Mouse (Mus musculus) embryonic facial prominence, embryonic 11.5 days (tissue): ENCODE data around the gene Ell3. TPM values are rescaled to one million over a fixed set of nuclear protein-coding genes. Genes with fewer than 3 reads are reported as not detected.
"Not testable (repeated sequence)": the region's sequence is repeated elsewhere in the genome, so short reads cannot be mapped to it uniquely, and the experiment has no call there.

Experiments
- ATAC-seq: fragments of 200-750 bp; cut with Nextera tagmentation; replicated peaks from 2 replicates; pipeline ENCODE4 v1.8.0; 2017; ENCODE audit warnings: low read depth; ENCODE audit not compliant: insufficient number of reproducible peaks, low FRiP score, low TSS enrichment
- DNase-seq: peaks from one replicate; pipeline ENCODE4 v3.0.0-alpha.2; 2015; ENCODE audit warnings: low spot score
- H3K27ac ChIP-seq: fragments of 300-500 bp; sonication (generic); replicated peaks from 2 replicates; pipeline ENCODE4 v1.5.1; 2014; ENCODE audit warnings: mild to moderate bottlenecking, low read depth, low read length, control low read depth
- H3K27me3 ChIP-seq: fragments of 300-500 bp; sonication (generic); 2 replicates; pipeline ENCODE4 v1.6.1; 2014; ENCODE audit warnings: mild to moderate bottlenecking, low read length, moderate library complexity, mixed read lengths; ENCODE audit not compliant: control insufficient read depth, insufficient read depth
- H3K36me3 ChIP-seq: fragments of 300-500 bp; sonication (generic); replicated peaks from 2 replicates; pipeline ENCODE4 v1.6.1; 2014; ENCODE audit warnings: low read depth, mild to moderate bottlenecking, low read length, moderate library complexity, mixed read lengths; ENCODE audit not compliant: control insufficient read depth, insufficient read depth
- H3K4me1 ChIP-seq: fragments of 300-500 bp; sonication (generic); 2 replicates; pipeline ENCODE4 v1.6.1; 2014; ENCODE audit warnings: low read length, mixed read lengths; ENCODE audit not compliant: control insufficient read depth, insufficient read depth
- H3K4me2 ChIP-seq: fragments of 300-500 bp; sonication (generic); 2 replicates; pipeline ENCODE4 v1.6.1; 2014; ENCODE audit warnings: low read depth, mild to moderate bottlenecking, control low read depth, low read length, moderate library complexity
- H3K4me3 ChIP-seq: fragments of 300-500 bp; sonication (generic); 2 replicates; pipeline ENCODE4 v1.5.1; 2014; ENCODE audit warnings: low read depth, low read length, control low read depth
- H3K9ac ChIP-seq: fragments of 300-500 bp; sonication (generic); replicated peaks from 2 replicates; pipeline ENCODE4 v1.6.1; 2014; ENCODE audit warnings: mild to moderate bottlenecking, control low read depth, low read length
- H3K9me3 ChIP-seq: fragments of 300-500 bp; sonication (generic); replicated peaks from 2 replicates; pipeline ENCODE4 v1.6.1; 2016; ENCODE audit warnings: mild to moderate bottlenecking, low read length, inconsistent platforms, mixed read lengths; ENCODE audit not compliant: control insufficient read depth
- WGBS: fragments of 180-500 bp; shearing (Covaris S2); extraction: QIAGEN DNeasy Blood & Tissue Kit; methylation state at CpG from one replicate; pipeline ENCODE4 v1.1.7; 2014; 5-methylcytosine and 5-hydroxymethylcytosine counted together
- polyA plus RNA-seq: library from polyadenylated mRNA; unstranded; fragments of >200 nt; fragmentation: Nextera tagmentation; extraction: Ambion mirVana; gene quantifications from 2 replicates; pipeline ENCODE4 v1.2.1, GENCODE M21; 2014

Ell3 gene
- 9.5 and 15.2 TPM in 2 replicates for polyA plus RNA-seq

GRCm38 (mm10) chr2:121444178-121444577 lies at the start of gene Ell3:
Gene Ell3, minus strand, starts transcription at chr2:121444278.
- no peaks in the 10 kb centered on the region for H3K4me1 ChIP-seq
- ATAC-seq (no peak), DNase-seq (no peak)
- H3K9me3 ChIP-seq: no peaks in the 10 kb centered on the region
- H3K4me2 ChIP-seq: no peak within 1 kb of the TSS
- H3K27ac ChIP-seq: no peak within 1 kb of the TSS
- no peak within 1 kb of the TSS for H3K9ac ChIP-seq
- WGBS: 81% methylated on average over 1 of the region's 1 CpGs
- peaks cover 4% of the 10 kb centered on the region; the same call in 1 of the 2 replicates for H3K36me3 ChIP-seq
- H3K4me3 ChIP-seq: no peak within 1 kb of the TSS
- H3K27me3 ChIP-seq: no peaks in the 10 kb centered on the region

DNA sequence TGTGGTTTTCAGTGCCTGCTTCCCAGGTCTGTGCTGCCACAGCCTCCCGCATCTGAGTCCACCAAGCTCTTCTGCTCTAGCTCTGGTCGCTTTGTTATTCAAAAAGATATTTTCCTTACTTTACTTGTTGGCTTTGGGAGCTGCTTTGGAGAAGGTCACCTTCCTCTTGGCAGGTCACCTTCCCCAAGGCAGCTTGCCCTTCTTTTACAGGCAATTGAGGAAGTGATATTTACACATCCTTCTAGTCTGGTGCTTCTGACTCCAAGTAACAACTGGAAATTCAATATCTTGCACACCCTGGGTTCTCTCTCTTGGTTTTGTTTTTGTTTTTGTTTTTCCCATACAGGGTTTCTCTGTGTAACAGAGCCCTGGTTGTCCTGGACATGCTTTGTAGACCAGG lies 40.3 kb upstream of the Ell3 start:
- H3K4me2 ChIP-seq, H3K4me1 ChIP-seq, H3K4me3 ChIP-seq, H3K27me3 ChIP-seq, H3K9me3 ChIP-seq, H3K27ac ChIP-seq, DNase-seq, ATAC-seq, H3K9ac ChIP-seq, H3K36me3 ChIP-seq: not testable (repeated sequence)
- 100% methylated on average over 1 of the region's 2 CpGs for WGBS

- Histone ChIP-seq H3K4me1 (no peaks in the 10 kb centered on the region), H3K27ac (no peak overlapping the region), H3K27me3 (no peaks in the 10 kb centered on the region), H3K9me3 (no peaks in the 10 kb centered on the region), H3K4me2 (no peak overlapping the region), H3K9ac (no peak overlapping the region), H3K4me3 (no peak overlapping the region), H3K36me3 (no peaks in the 10 kb centered on the region)
- no peak for ATAC-seq
- 72% methylated on average over 8 of the region's 8 CpGs for WGBS
- no peak for DNase-seq
Measured at GRCm38 (mm10) chr2:121483576-121483975, 39.5 kb upstream of the Ell3 start.

- not testable (repeated sequence) for ATAC-seq, H3K9ac ChIP-seq, H3K4me1 ChIP-seq, H3K9me3 ChIP-seq, DNase-seq, H3K4me3 ChIP-seq, H3K27ac ChIP-seq, H3K36me3 ChIP-seq, H3K4me2 ChIP-seq, H3K27me3 ChIP-seq
- 87% methylated on average over 13 of the region's 13 CpGs for WGBS
Measured at GRCm38 (mm10) chr2:121480916-121481315, 36.8 kb upstream of the Ell3 start.

DNA sequence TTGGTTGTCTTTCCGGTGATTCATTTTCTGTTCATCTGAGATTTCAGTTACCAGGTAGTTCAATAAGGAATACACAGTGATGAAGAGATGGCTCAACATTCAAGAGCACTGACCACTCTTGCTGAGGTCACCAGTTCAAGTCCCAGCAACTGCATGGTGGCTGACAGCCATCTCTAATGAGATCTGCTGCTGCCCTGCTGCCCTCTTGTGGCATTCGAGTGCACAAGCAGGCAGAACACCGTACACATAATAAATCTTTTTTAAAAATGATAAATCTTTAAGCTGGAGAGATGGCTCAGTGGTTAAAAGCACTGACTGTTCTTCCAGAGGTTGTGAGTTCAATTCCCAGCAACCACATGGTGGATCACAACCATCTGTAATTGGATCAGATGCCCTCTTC lies 36.4 kb upstream of the Ell3 start:
- H3K9ac ChIP-seq: no peak overlapping the region
- no peak overlapping the region for H3K4me2 ChIP-seq
- ATAC-seq (no peak), DNase-seq (peak; percentile 29)
- no peak overlapping the region for H3K4me3 ChIP-seq
- H3K9me3 ChIP-seq: no peaks in the 10 kb centered on the region
- H3K27me3 ChIP-seq: no peaks in the 10 kb centered on the region
- H3K27ac ChIP-seq: no peak overlapping the region
- no peaks in the 10 kb centered on the region for H3K4me1 ChIP-seq
- WGBS: 61% methylated on average over 3 of the region's 3 CpGs
- H3K36me3 ChIP-seq: no peaks in the 10 kb centered on the region; the same call in 1 of the 2 replicates

GRCm38 (mm10) chr2:121477491-121478266 lies 33.6 kb upstream of the Ell3 start:
- Histone ChIP-seq H3K36me3 (no peaks in the 10 kb centered on the region; the same call in 1 of the 2 replicates), H3K27me3 (no peaks in the 10 kb centered on the region), H3K27ac (no peak overlapping the region), H3K4me1 (no peaks in the 10 kb centered on the region), H3K9ac (no peak overlapping the region), H3K9me3 (no peaks in the 10 kb centered on the region), H3K4me3 (no peak overlapping the region), H3K4me2 (no peak overlapping the region)
- DNase-seq: no peak
- 82% methylated on average over 3 of the region's 3 CpGs for WGBS
- no peak for ATAC-seq

DNA sequence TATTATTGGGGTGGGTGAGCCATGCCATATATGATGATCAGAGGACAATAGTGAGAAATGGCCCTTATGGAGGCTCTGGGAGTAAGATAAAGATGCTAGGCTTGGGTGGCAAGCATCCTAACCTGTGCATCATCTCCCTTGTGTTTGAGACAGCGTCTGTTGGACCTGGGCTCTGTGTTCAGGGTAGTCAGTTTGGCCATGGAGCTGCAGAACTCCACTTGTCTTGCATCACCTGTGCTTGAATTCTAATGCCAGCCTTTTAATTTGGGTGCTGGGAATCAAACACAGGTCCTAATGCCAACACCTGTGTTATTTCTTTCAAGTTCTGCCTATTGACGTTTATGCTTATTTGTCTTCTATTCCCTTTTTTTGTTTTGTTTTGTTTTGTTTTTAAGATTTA lies 31.2 kb upstream of the Ell3 start:
- ATAC-seq, H3K4me2 ChIP-seq, H3K36me3 ChIP-seq, H3K4me3 ChIP-seq, DNase-seq, H3K27ac ChIP-seq, H3K9me3 ChIP-seq, H3K4me1 ChIP-seq, H3K27me3 ChIP-seq, H3K9ac ChIP-seq: not testable (repeated sequence)
- 94% methylated on average over 2 of the region's 2 CpGs for WGBS

DNA sequence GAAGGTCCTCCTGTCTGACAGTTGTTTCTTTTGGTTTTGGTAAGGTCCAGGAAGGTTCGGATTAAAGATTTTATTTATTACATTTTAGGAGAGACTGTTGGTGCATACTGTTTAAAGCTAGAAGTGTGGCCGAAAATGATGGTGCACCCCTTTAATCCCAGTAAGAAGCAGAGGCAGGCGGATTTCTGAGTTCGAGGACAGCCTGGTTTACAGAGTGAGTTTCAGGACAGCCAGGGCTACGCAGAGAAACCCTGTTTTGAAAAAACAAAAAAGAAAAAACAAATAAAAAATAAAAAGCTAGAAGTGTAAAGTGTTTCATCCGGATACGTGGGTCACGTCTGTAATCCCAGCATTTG lies 30.1 kb upstream of the Ell3 start:
- WGBS: 34% methylated on average over 8 of the region's 8 CpGs
- H3K9me3 ChIP-seq: no peaks in the 10 kb centered on the region
- DNase-seq (no peak), ATAC-seq (no peak)
- H3K4me1 ChIP-seq: no peaks in the 10 kb centered on the region
- H3K4me3 ChIP-seq: peak overlapping the region; percentile 67
- H3K36me3 ChIP-seq: no peaks in the 10 kb centered on the region; the same call in 1 of the 2 replicates
- peak overlapping the region; percentile 62; the same call in 1 of the 2 replicates for H3K9ac ChIP-seq
- H3K27ac ChIP-seq: no peak overlapping the region
- H3K27me3 ChIP-seq: no peaks in the 10 kb centered on the region
- peak overlapping the region; percentile 2; the same call in 1 of the 2 replicates for H3K4me2 ChIP-seq
